Mouse (Mus musculus) kidney, embryonic 16.5 days (tissue): ENCODE results near the gene Recql. TPM values are rescaled to one million over a fixed set of nuclear protein-coding genes. Genes with fewer than 3 reads are reported as not detected.

Experiments
- ATAC-seq: fragments of 200-750 bp; cut with Nextera tagmentation; 2 replicates; pipeline ENCODE4 v1.8.0; 2017; ENCODE audit warnings: moderate TSS enrichment; ENCODE audit not compliant: low FRiP score, low TSS enrichment
- H3K27ac ChIP-seq: fragments of 300-500 bp; sonication (generic); 2 replicates; pipeline ENCODE4 v1.5.1; 2014; ENCODE audit warnings: low read length
- H3K27me3 ChIP-seq: fragments of 300-500 bp; sonication (generic); 2 replicates; pipeline ENCODE4 v1.6.1; 2014; ENCODE audit warnings: low read length, control low read depth, mixed read lengths; ENCODE audit not compliant: insufficient read depth
- H3K36me3 ChIP-seq: fragments of 300-500 bp; sonication (generic); 2 replicates; pipeline ENCODE4 v1.6.1; 2014; ENCODE audit warnings: low read length, control low read depth, mixed read lengths; ENCODE audit not compliant: insufficient read depth
- H3K4me1 ChIP-seq: fragments of 300-500 bp; sonication (generic); 2 replicates; pipeline ENCODE4 v1.6.1; 2014; ENCODE audit warnings: low read length, control low read depth, mixed read lengths; ENCODE audit not compliant: insufficient read depth
- H3K4me2 ChIP-seq: fragments of 300-500 bp; sonication (generic); replicated peaks from 2 replicates; pipeline ENCODE4 v1.6.1; 2014; ENCODE audit warnings: low read depth, low read length
- H3K4me3 ChIP-seq: fragments of 300-500 bp; sonication (generic); 2 replicates; pipeline ENCODE4 v1.5.1; 2014; ENCODE audit warnings: mild to moderate bottlenecking, low read length
- H3K9ac ChIP-seq: fragments of 300-500 bp; sonication (generic); replicated peaks from 2 replicates; pipeline ENCODE4 v1.6.1; 2014; ENCODE audit warnings: low read length
- H3K9me3 ChIP-seq: fragments of 300-500 bp; sonication (generic); 2 replicates; pipeline ENCODE4 v1.6.1; 2016; ENCODE audit warnings: low read length, control low read depth
- WGBS: fragments of 180-500 bp; shearing (Covaris S2); extraction: QIAGEN DNeasy Blood & Tissue Kit; methylation state at CpG from one replicate; pipeline ENCODE4 v1.1.7; 2014; 5-methylcytosine and 5-hydroxymethylcytosine counted together
- polyA plus RNA-seq: library from polyadenylated mRNA; unstranded; fragments of >200 nt; fragmentation: Nextera tagmentation; extraction: Ambion mirVana; gene quantifications from 2 replicates; pipeline ENCODE4 v1.2.1, GENCODE M21; 2015

Recql gene
- polyA plus RNA-seq, result 25.9 and 26.3 TPM in 2 replicates

GRCm38 (mm10) chr6:142387011-142387754 is at the start of gene Recql, which contains the start of gene Golt1b:
TSS of gene Recql (minus strand) at chr6:142387087.
TSS of gene Golt1b (plus strand) at chr6:142387221.
- peak; percentile 100 for ATAC-seq
- Histone ChIP-seq H3K4me3 (peak within 1 kb of the TSS; percentile 99), H3K27me3 (no peaks in the 10 kb centered on the region), H3K9ac (peak within 1 kb of the TSS; percentile 94), H3K27ac (0 out of 2 replicates have a peak within 1 kb of the TSS, but pooled peaks have one; percentile 21), H3K4me2 (peak within 1 kb of the TSS; percentile 77), H3K36me3 (no peaks in the 10 kb centered on the region), H3K4me1 (peaks cover 18% of the 10 kb centered on the region), H3K9me3 (no peaks in the 10 kb centered on the region)
- under 1% methylated on average over 87 of the region's 87 CpGs for WGBS

DNA sequence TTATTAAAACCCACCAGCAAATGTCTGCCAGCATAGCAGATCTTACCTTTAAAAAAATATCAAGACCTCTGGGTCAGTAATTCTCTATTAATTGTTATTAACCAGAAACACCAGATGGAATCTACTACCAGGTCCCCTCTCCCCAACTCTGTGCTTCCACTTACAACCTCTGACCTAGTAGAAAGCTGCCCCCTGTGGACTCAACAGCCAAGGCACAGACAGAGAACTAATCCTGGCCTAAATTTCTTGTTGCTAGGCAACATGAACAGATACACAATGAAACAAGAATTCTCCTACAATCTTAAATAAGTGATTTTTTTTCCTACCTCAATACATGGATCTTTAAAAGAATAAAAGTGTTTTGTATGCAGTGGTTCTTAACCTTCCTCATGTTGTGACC is 42.2 kb upstream of the Recql start:
- no peaks in the 10 kb centered on the region for H3K9me3 ChIP-seq
- H3K27ac ChIP-seq, result no peak overlapping the region
- no peak overlapping the region for H3K4me2 ChIP-seq
- H3K36me3 ChIP-seq, result no peaks in the 10 kb centered on the region
- H3K4me1 ChIP-seq, result no peaks in the 10 kb centered on the region
- no peak overlapping the region for H3K9ac ChIP-seq
- no peaks in the 10 kb centered on the region for H3K27me3 ChIP-seq
- no peak overlapping the region for H3K4me3 ChIP-seq
- ATAC-seq, result no peak

GRCm38 (mm10) chr6:142424976-142425375 is 38.1 kb upstream of the Recql start:
- WGBS, result 59% methylated on average over 7 of the region's 7 CpGs
- no peak for ATAC-seq
- H3K36me3 ChIP-seq, result no peaks in the 10 kb centered on the region
- H3K27ac ChIP-seq, result no peak overlapping the region
- no peaks in the 10 kb centered on the region for H3K27me3 ChIP-seq
- no peaks in the 10 kb centered on the region for H3K9me3 ChIP-seq
- no peaks in the 10 kb centered on the region for H3K4me1 ChIP-seq
- H3K4me3 ChIP-seq, result no peak overlapping the region
- H3K4me2 ChIP-seq, result no peak overlapping the region
- H3K9ac ChIP-seq, result no peak overlapping the region

GRCm38 (mm10) chr6:142414597-142414996 is 27.7 kb upstream of the Recql start:
- 3% methylated on average over 24 of the region's 24 CpGs for WGBS
- no peak overlapping the region for H3K27ac ChIP-seq
- peak overlapping the region; percentile 35; the same call in 1 of the 2 replicates for H3K9ac ChIP-seq
- 0 out of 2 replicates have a peak, but pooled peaks cover 7% of the 10 kb centered on the region for H3K36me3 ChIP-seq
- peak overlapping the region; percentile 44 for H3K4me3 ChIP-seq
- H3K9me3 ChIP-seq, result no peaks in the 10 kb centered on the region
- H3K4me2 ChIP-seq, result peak overlapping the region; percentile 67
- peaks cover 30% of the 10 kb centered on the region for H3K27me3 ChIP-seq
- peak; percentile 39; the same call in 1 of the 2 replicates for ATAC-seq
- peaks cover 5% of the 10 kb centered on the region; the same call in 1 of the 2 replicates for H3K4me1 ChIP-seq

DNA sequence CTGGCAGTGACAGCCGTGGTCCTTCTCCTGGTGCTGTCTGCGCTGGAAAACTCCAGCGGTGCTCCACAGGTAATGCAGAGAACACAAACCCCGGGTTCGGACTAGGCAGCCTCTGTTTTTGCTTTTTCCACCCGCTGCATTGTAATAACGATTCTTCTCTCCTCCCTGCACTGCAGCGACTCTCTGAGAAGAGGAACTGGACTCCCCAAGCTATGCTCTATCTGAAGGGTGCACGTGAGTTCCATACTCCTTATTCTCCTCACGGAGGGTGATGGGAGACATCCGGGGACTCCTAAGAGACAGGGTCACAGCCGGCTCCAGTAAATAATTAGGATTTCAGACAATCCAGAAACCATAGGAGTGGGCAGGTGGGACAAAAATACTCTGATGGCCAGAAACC is 27.0 kb upstream of the Recql start:
- Histone ChIP-seq H3K36me3 (0 out of 2 replicates have a peak, but pooled peaks cover 4% of the 10 kb centered on the region), H3K4me1 (peaks cover 5% of the 10 kb centered on the region; the same call in 1 of the 2 replicates), H3K9ac (no peak overlapping the region), H3K27me3 (peaks cover 30% of the 10 kb centered on the region), H3K4me2 (0 out of 2 replicates have a peak overlapping the region, but pooled peaks have one; percentile 67), H3K4me3 (no peak overlapping the region), H3K9me3 (no peaks in the 10 kb centered on the region), H3K27ac (no peak overlapping the region)
- ATAC-seq, result 0 out of 2 replicates have a peak, but pooled peaks have one; percentile 31
- 11% methylated on average over 12 of the region's 12 CpGs for WGBS

DNA sequence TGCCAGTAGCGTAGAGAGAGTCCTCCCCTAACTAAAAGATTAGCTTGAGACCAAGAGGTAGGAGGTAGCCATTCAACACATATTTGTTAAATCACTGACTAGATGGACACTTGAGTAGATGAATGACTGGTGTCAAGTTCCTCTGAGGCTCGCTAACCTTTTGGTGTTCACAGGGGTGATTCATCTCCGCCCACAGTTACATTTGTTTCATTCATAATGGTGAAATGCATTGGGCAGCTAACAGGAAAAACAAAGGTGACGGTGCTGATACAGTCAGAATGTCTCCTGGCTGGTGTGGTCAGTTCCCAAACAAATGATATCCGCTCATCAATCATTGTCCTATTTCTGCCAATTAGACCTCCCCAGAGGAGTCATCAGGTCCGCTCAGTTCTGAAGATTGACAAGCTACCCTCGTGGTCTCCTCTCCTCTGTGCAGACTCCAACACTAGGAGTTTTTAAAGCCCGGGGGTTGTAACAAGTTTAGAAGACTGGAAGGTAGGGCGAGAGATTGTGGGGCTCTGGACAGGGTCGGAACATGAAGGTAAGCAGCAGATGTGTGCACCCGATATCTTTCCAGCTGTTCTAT is 26.1 kb upstream of the Recql start, which contains the start of gene Spx:
TSS of gene Spx (plus strand) at position 536 of the 586 bp plus-strand sequence.
- no peak for ATAC-seq
- H3K36me3 ChIP-seq, result no peaks in the 10 kb centered on the region
- no peak within 1 kb of the TSS for H3K9ac ChIP-seq
- H3K4me3 ChIP-seq, result no peak within 1 kb of the TSS
- no peak within 1 kb of the TSS for H3K27ac ChIP-seq
- peaks cover 5% of the 10 kb centered on the region; the same call in 1 of the 2 replicates for H3K4me1 ChIP-seq
- 54% methylated on average over 11 of the region's 11 CpGs for WGBS
- H3K4me2 ChIP-seq, result peak within 1 kb of the TSS; percentile 67
- H3K9me3 ChIP-seq, result no peaks in the 10 kb centered on the region
- H3K27me3 ChIP-seq, result peaks cover 30% of the 10 kb centered on the region

DNA sequence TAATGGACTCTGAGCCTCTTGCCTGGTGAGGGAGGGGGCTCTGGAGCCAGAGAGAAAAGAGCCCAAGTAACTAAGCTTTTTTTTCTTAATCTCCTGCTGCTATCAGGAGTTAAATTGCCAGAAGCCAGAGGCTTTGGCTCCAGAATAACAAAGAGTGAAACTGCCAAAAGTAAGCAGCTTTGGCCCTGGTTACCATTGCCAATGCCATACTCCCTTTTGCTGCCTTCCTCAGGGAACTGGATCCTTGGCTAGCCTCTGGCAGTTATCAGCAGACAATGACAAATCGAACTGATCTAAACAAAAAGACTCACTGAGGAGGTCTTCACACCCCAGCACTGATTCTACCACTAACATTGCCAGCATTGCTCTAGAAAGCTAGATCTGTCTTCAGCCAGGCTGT is 24.3 kb upstream of the Recql start:
- Histone ChIP-seq H3K27ac (no peak overlapping the region), H3K27me3 (peaks cover 30% of the 10 kb centered on the region), H3K9ac (no peak overlapping the region), H3K9me3 (no peaks in the 10 kb centered on the region), H3K4me1 (peaks cover 5% of the 10 kb centered on the region; the same call in 1 of the 2 replicates), H3K36me3 (no peaks in the 10 kb centered on the region), H3K4me2 (no peak overlapping the region), H3K4me3 (no peak overlapping the region)
- ATAC-seq, result no peak
- 46% methylated on average over 1 of the region's 1 CpGs for WGBS

- H3K36me3 ChIP-seq, result peaks cover 43% of the 10 kb centered on the region
- H3K9me3 ChIP-seq, result no peaks in the 10 kb centered on the region
- H3K27me3 ChIP-seq, result no peaks in the 10 kb centered on the region
- H3K4me2 ChIP-seq, result no peak overlapping the region
- no peak overlapping the region for H3K9ac ChIP-seq
- no peak for ATAC-seq
- no peak overlapping the region for H3K27ac ChIP-seq
- no peaks in the 10 kb centered on the region for H3K4me1 ChIP-seq
- 91% methylated on average over 6 of the region's 6 CpGs for WGBS
- H3K4me3 ChIP-seq, result no peak overlapping the region
Observed at GRCm38 (mm10) chr6:142395756-142396155, 8.9 kb upstream of the Recql start.

- H3K36me3 ChIP-seq, result peaks cover 35% of the 10 kb centered on the region
- no peaks in the 10 kb centered on the region for H3K9me3 ChIP-seq
- H3K4me3 ChIP-seq, result no peak overlapping the region
- H3K27ac ChIP-seq, result no peak overlapping the region
- H3K9ac ChIP-seq, result no peak overlapping the region
- H3K27me3 ChIP-seq, result no peaks in the 10 kb centered on the region
- H3K4me2 ChIP-seq, result no peak overlapping the region
- ATAC-seq, result no peak
- no peaks in the 10 kb centered on the region for H3K4me1 ChIP-seq
- WGBS, result 89% methylated on average over 5 of the region's 5 CpGs
Observed at GRCm38 (mm10) chr6:142394669-142395068, 7.8 kb upstream of the Recql start.

GRCm38 (mm10) chr6:142392312-142392711 is 5.4 kb upstream of the Recql start:
- Histone ChIP-seq H3K4me2 (no peak overlapping the region), H3K9ac (no peak overlapping the region), H3K4me1 (peaks cover 12% of the 10 kb centered on the region), H3K9me3 (no peaks in the 10 kb centered on the region), H3K27ac (no peak overlapping the region), H3K27me3 (no peaks in the 10 kb centered on the region), H3K36me3 (peaks cover 35% of the 10 kb centered on the region), H3K4me3 (no peak overlapping the region)
- ATAC-seq, result no peak
- WGBS, result 78% methylated on average over 5 of the region's 5 CpGs
